Mouse (Mus musculus) midbrain, embryonic 16.5 days (tissue): ENCODE data around the gene Etnk2. TPM values are rescaled to one million over a fixed set of nuclear protein-coding genes. Genes with fewer than 3 reads are reported as not detected.
A peak's percentile ranks its signal among the peaks of the same experiment; 100 is the strongest.

ENCODE experiments used
- ATAC-seq: fragments of 200-750 bp; cut with Nextera tagmentation; 2 replicates; pipeline ENCODE4 v1.8.0; 2017; ENCODE audit warnings: moderate TSS enrichment
- H3K27ac ChIP-seq: fragments of 300-500 bp; sonication (generic); 2 replicates; pipeline ENCODE4 v1.5.1; 2014; ENCODE audit warnings: mild to moderate bottlenecking, low read length, mixed read lengths
- H3K27me3 ChIP-seq: fragments of 300-500 bp; sonication (generic); 2 replicates; pipeline ENCODE4 v1.6.1; 2014; ENCODE audit warnings: low read depth, low read length, mixed read lengths; ENCODE audit not compliant: control insufficient read depth, insufficient read depth
- H3K36me3 ChIP-seq: fragments of 300-500 bp; sonication (generic); 2 replicates; pipeline ENCODE4 v1.6.1; 2014; ENCODE audit warnings: mild to moderate bottlenecking, low read length, moderate library complexity, mixed read lengths; ENCODE audit not compliant: control insufficient read depth, insufficient read depth
- H3K4me1 ChIP-seq: fragments of 300-500 bp; sonication (generic); 2 replicates; pipeline ENCODE4 v1.6.1; 2014; ENCODE audit warnings: mild to moderate bottlenecking, low read length, mixed read lengths; ENCODE audit not compliant: control insufficient read depth, insufficient read depth
- H3K4me2 ChIP-seq: fragments of 300-500 bp; sonication (generic); 2 replicates; pipeline ENCODE4 v1.6.1; 2014; ENCODE audit warnings: mild to moderate bottlenecking, low read length, mixed read lengths
- H3K4me3 ChIP-seq: fragments of 300-500 bp; sonication (generic); 2 replicates; pipeline ENCODE4 v1.5.1; 2014; ENCODE audit warnings: low read depth, mild to moderate bottlenecking, low read length, moderate library complexity, mixed read lengths
- H3K9ac ChIP-seq: fragments of 300-500 bp; sonication (generic); 2 replicates; pipeline ENCODE4 v1.6.1; 2014; ENCODE audit warnings: low read depth, low read length, mixed read lengths
- H3K9me3 ChIP-seq: fragments of 300-500 bp; sonication (generic); replicated peaks from 2 replicates; pipeline ENCODE4 v1.6.1; 2014; ENCODE audit warnings: mild to moderate bottlenecking, low read length, mixed read lengths; ENCODE audit not compliant: control insufficient read depth, poor library complexity, severe bottlenecking
- WGBS: fragments of 180-500 bp; shearing (Covaris S2); extraction: QIAGEN DNeasy Blood & Tissue Kit; methylation state at CpG from one replicate; pipeline ENCODE4 v1.1.7; 2014; 5-methylcytosine and 5-hydroxymethylcytosine counted together
- polyA plus RNA-seq: library from polyadenylated mRNA; unstranded; fragments of >200 nt; fragmentation: Nextera tagmentation; extraction: Ambion mirVana; gene quantifications from 2 replicates; pipeline ENCODE4 v1.2.1, GENCODE M21; 2015

Etnk2 gene
- polyA plus RNA-seq, 1 experiment from 2014 or later: 26.5 TPM

- no peaks in the 10 kb centered on the region for H3K36me3 ChIP-seq
- H3K4me2 ChIP-seq: peak overlapping the region; percentile 99
- H3K27ac ChIP-seq: no peak overlapping the region
- H3K4me1 ChIP-seq: peaks cover 14% of the 10 kb centered on the region
- H3K27me3 ChIP-seq: no peaks in the 10 kb centered on the region
- ATAC-seq: no peak
- peak overlapping the region; percentile 71 for H3K4me3 ChIP-seq
- no peaks in the 10 kb centered on the region for H3K9me3 ChIP-seq
- WGBS: 30% methylated on average over 16 of the region's 16 CpGs
- H3K9ac ChIP-seq: 0 out of 2 replicates have a peak overlapping the region, but pooled peaks have one; percentile 25
Observed at GRCm38 (mm10) chr1:133421975-133422570, 58.7 kb downstream of the Etnk2 start.

- H3K27me3 ChIP-seq: no peaks in the 10 kb centered on the region
- H3K27ac ChIP-seq: peak overlapping the region; percentile 43; the same call in 1 of the 2 replicates
- H3K4me2 ChIP-seq: peak overlapping the region; percentile 99
- H3K4me1 ChIP-seq: peaks cover 14% of the 10 kb centered on the region
- no peaks in the 10 kb centered on the region for H3K9me3 ChIP-seq
- ATAC-seq: peak; percentile 21; the same call in 1 of the 2 replicates
- no peaks in the 10 kb centered on the region for H3K36me3 ChIP-seq
- WGBS: 0% methylated on average over 29 of the region's 29 CpGs
- H3K4me3 ChIP-seq: peak overlapping the region; percentile 71
- H3K9ac ChIP-seq: peak overlapping the region; percentile 58
Observed at GRCm38 (mm10) chr1:133422615-133423161, 59.3 kb downstream of the Etnk2 start.

GRCm38 (mm10) chr1:133423166-133423542, 59.8 kb downstream of the Etnk2 start:
- Histone ChIP-seq H3K27me3 (no peaks in the 10 kb centered on the region), H3K4me3 (peak overlapping the region; percentile 71), H3K36me3 (no peaks in the 10 kb centered on the region), H3K9me3 (no peaks in the 10 kb centered on the region), H3K27ac (peak overlapping the region; percentile 80), H3K9ac (peak overlapping the region; percentile 58), H3K4me1 (peaks cover 13% of the 10 kb centered on the region), H3K4me2 (peak overlapping the region; percentile 99)
- ATAC-seq: peak; percentile 36; the same call in 1 of the 2 replicates
- WGBS: 0% methylated on average over 31 of the region's 31 CpGs

- Histone ChIP-seq H3K4me1 (peaks cover 12% of the 10 kb centered on the region), H3K9me3 (no peaks in the 10 kb centered on the region), H3K27me3 (no peaks in the 10 kb centered on the region), H3K4me3 (peak within 1 kb of the TSS; percentile 71), H3K36me3 (no peaks in the 10 kb centered on the region), H3K27ac (peak within 1 kb of the TSS; percentile 80), H3K4me2 (peak within 1 kb of the TSS; percentile 99), H3K9ac (peak within 1 kb of the TSS; percentile 58)
- peak; percentile 72 for ATAC-seq
- under 1% methylated on average over 113 of the region's 128 CpGs for WGBS
Observed at GRCm38 (mm10) chr1:133423543-133424480, 60.4 kb downstream of the Etnk2 start, which contains the start of gene Sox13. Sox13 (minus strand) TSS chr1:133424377.

GRCm38 (mm10) chr1:133424547-133425140, 61.3 kb downstream of the Etnk2 start:
- ATAC-seq: no peak
- Histone ChIP-seq H3K27ac (no peak overlapping the region), H3K4me2 (peak overlapping the region; percentile 99), H3K9me3 (peaks cover 2% of the 10 kb centered on the region; the same call in 1 of the 2 replicates), H3K9ac (no peak overlapping the region), H3K4me1 (peaks cover 12% of the 10 kb centered on the region), H3K27me3 (no peaks in the 10 kb centered on the region), H3K36me3 (no peaks in the 10 kb centered on the region), H3K4me3 (peak overlapping the region; percentile 71)
- 56% methylated on average over 4 of the region's 4 CpGs for WGBS

Other genes with a start within 250 kb of the Etnk2 start
- 27.7 and 30.7 TPM in 2 replicates for gene Ppp1r15b, start 232.4 kb upstream of the Etnk2 start, polyA plus RNA-seq
- 17.3 and 22.2 TPM in 2 replicates for gene Plekha6, start 199.4 kb upstream of the Etnk2 start, polyA plus RNA-seq
- gene Golt1a, start 53.8 kb upstream of the Etnk2 start, polyA plus RNA-seq: not detected in 2 replicates
- gene Kiss1, start 41.7 kb upstream of the Etnk2 start, polyA plus RNA-seq: not detected in 2 replicates
- 0.35 TPM in 1 of 2 replicates, not detected in the other for gene Ren1, start 13.1 kb upstream of the Etnk2 start, polyA plus RNA-seq
- 5.3 and 7.4 TPM in 2 replicates for gene Sox13, start 60.8 kb downstream of the Etnk2 start, polyA plus RNA-seq
- 354 and 378 TPM in 2 replicates for gene Snrpe, start 246.7 kb downstream of the Etnk2 start, polyA plus RNA-seq